Mouse (Mus musculus) neural tube, embryonic 10.5 days (tissue): ENCODE measurements around the gene Pet100.

Source experiments
- DNase-seq: peaks from one replicate; pipeline ENCODE4 v3.0.0-alpha.2; 2017; ENCODE audit warnings: low spot score; ENCODE audit errors: extremely low spot score

The Pet100 gene

DNA sequence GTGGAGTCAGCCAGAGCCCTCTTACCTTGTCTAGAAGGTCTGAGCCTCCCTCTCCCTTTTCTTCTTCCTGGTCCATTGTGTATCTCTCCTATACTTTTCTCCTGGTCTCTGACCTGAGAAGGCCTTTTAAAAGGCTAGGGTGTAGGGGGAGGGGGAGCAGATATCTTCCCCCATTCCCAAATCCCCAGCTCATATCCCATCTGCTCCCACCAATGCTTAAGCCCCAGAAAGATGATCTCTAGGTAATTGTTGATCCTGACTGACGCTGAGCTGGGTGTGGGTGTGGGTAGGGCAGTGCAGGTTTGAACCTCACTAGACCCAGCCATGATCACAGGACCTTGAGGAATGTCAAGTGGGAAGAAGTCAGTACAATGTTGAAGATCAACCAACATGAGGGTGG is 4.1 kb downstream of the Pet100 start, which contains the start of gene Pcp2:
Gene Pcp2 (minus strand): TSS at position 101 of the 400 bp plus-strand sequence.
- no peak for DNase-seq

GRCm38 (mm10) chr8:3626971-3627370 is 5.6 kb downstream of the Pet100 start:
- DNase-seq: no peak

GRCm38 (mm10) chr8:3628014-3628413 is 6.7 kb downstream of the Pet100 start:
- no peak for DNase-seq

DNA sequence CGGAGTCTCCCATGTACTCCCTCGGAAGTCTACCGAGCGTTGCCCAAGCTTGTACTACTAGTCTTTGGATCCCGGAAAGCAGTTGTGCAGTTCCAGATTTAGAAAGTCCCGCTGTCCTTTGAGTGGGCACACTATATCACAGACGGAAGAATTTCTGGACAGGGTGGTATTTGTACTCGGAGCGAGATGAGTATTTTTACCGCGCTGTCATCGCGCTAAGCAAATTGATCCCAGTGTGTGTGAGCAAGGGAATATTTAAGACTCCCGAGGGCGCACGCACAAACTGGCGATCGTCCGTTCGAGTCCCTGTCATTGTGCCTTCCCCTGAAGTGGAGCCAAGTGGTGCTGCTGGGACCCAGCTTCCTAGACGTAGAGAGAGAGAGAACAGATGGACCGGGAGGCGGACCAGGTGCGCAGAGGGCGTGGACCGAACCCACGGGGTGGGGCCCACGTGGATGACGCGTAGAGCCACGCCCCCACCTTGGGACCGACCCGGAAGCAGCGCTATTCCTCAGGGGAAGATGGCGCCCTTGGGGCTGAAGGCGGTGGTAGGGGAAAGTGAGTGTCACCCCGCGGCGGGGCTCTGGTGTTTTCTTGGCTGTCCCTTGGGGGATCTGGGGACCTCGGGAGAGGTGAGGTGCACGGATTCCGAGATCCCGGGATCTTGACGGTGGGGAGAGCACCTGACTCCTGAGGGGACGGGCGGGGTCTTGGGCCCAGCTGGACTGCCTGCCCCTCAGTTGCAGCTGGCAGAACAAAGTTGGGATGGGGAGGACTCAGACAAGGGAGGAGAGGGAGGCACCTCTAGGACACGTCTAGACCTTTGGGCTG is 9.5 kb downstream of the Pet100 start, which contains the start of gene Stxbp2:
Gene Stxbp2 (plus strand): TSS at position 309 of the 831 bp plus-strand sequence.
- DNase-seq: peak; percentile 45

- DNase-seq: no peak
These were observed 10.1 kb downstream of the Pet100 start for GRCm38 (mm10) chr8:3631478-3631875.

GRCm38 (mm10) chr8:3645804-3646203 is 24.5 kb downstream of the Pet100 start:
- no peak for DNase-seq

DNA sequence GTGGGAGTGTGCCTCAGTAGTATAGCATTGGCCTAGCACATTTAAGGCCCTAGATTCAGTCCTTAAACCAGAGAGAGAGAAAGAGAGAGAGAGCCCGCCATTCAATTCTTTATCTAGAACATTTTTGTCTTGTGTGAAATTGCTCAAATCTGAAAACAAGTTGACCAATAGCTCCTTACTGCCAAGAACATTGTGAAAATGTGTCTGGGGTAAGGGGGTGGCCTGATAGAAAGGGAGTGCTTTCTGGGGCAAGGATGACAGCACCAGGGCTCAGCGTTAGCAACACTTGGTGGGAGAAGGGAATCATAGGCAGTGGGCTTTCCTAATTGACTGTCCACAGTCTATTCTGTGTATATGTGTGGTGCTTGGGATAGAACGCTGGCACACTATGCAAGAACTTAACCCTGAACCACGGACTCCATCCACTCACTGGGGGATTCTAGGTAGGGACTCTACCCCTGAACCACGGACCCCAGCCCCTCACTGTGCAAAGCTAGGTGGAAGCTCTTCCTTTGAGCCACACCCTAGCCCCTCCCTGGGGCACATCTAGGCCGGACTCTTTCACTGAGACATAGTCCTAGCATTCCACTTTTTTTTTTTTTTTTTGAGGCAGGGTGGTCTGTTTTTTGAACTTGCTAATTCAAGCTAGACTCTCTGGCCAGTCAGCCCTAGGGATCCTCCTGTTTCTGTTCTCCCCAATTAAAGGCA is 25.6 kb downstream of the Pet100 start:
- DNase-seq: no peak

GRCm38 (mm10) chr8:3647561-3647960 is 26.2 kb downstream of the Pet100 start:
- no peak for DNase-seq

GRCm38 (mm10) chr8:3648268-3648667 is 26.9 kb downstream of the Pet100 start:
- DNase-seq: no peak

DNA sequence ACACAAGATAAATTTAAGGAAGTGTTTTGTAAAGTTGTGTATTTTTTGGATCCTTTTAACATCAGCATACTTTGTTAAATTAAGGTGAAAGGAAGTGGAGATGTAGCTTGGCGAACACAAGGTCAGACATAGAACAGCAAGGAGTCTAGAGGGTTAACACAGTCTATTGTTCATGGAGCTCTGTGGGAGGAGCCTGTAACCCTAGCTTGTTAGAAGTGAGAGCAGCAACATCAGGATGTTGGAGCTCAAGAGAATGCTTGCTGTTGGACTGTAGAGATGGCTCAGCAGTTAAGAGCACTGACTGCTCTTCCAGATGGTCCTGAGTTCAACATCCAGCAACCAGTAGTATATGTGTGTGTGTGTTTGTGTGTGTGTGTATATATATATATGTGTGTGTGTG is 27.6 kb downstream of the Pet100 start:
- DNase-seq: no peak

GRCm38 (mm10) chr8:3652845-3653244 is 31.5 kb downstream of the Pet100 start:
- DNase-seq: no peak

DNA sequence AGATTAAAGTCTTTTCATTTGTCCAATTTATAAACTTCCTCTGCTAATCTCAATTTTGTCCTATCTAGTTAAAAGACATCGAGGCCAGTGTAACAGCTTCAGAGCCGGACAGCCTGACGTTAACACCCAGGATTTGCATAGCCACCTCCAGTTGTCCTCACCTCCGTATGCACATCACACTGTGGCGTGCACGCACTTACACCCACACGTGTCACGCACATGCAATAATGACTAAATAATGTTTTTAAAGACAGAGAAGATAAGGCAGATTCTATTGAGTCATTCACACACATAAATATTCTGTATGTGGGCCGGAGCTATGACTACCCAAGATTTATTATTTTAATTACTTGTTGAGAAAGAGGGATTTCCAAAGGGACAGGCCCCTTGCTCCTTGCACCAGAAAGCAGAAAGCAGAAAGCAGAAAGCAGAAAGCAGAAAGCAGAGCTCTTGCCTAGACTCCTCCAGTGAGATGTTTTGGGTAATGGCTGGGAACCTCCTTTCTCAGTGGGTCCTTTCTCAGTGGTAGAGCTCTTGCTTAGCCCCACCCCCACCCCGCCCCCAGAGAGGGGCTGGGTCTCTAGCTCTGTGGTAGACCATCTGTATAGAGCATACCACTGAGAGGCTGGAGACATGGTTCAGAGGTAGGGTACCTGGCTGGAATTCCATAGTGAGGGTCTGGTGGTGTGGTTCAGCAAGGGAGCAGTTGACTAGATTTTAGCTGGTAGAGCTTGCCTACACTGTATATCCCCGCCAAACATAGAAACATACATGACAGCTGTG is 33.6 kb downstream of the Pet100 start:
- no peak for DNase-seq

- DNase-seq: no peak
These were observed 34.2 kb downstream of the Pet100 start, which contains the start of gene Retn for GRCm38 (mm10) chr8:3655526-3655925. TSS of gene Retn (plus strand) at chr8:3655770.

GRCm38 (mm10) chr8:3656725-3657381 is 35.5 kb downstream of the Pet100 start:
- peak; percentile 42 for DNase-seq

DNA sequence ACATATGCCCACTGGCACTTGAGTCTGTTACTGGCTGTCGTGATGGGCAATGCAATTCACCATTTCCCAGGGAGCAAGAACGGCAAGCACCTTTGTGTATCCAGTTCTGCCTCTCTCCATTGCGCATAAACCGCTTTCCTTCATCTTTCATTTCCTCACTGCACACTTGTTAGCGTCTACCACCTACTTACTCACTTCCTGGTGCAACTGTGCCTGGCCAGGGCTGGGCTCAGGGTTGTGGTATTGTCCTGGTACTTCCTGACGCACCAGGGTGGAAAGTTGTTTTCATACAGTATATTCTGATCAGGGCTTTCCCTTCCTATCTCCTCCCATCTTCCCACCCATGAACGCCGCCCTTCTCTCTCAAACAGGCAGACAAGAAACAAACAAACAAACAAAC is 39.5 kb downstream of the Pet100 start:
- no peak for DNase-seq

DNA sequence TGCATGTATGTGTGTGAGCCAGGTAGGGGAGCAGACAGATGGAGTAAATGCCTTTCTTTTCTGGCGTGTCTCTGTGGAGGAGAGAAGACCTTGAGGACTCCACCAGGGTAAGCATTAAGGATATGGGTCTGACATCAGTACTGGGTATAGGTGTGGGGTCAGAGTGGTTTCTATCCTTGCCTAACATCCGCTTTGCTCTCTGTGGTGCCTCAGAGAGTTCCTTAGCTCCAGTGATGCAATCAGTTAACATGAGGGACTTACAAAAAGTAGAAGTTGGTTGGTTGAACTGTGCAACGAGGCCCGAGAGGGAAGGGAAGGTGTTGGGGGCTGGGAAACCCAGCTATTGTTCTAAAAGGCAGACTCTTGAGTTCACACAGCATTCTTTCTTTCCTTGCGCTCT is 43.1 kb downstream of the Pet100 start:
- no peak for DNase-seq

- DNase-seq: no peak
These were observed 44.2 kb downstream of the Pet100 start, which contains the start of gene Mcemp1 for GRCm38 (mm10) chr8:3665507-3665906. TSS of gene Mcemp1 (plus strand) at chr8:3665754.

DNA sequence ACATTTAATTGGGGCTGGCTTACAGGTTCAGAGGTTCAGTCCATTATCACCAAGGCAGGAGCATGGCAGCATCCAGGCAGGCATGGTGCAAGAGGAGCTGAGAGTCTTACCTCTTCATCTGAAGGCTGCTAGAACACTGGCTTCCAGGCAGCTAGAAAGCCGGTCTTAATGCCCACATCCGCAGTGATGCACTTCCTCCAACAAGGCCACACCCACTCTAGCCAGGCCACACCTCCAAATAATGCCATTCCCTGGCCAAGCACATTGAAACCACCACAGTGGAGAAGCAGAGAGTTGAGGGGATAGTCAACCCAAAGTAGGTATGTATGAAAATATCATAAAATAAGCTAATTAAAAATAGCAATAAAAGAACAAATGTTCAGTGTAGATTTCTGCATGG is 49.0 kb downstream of the Pet100 start:
- no peak for DNase-seq

DNA sequence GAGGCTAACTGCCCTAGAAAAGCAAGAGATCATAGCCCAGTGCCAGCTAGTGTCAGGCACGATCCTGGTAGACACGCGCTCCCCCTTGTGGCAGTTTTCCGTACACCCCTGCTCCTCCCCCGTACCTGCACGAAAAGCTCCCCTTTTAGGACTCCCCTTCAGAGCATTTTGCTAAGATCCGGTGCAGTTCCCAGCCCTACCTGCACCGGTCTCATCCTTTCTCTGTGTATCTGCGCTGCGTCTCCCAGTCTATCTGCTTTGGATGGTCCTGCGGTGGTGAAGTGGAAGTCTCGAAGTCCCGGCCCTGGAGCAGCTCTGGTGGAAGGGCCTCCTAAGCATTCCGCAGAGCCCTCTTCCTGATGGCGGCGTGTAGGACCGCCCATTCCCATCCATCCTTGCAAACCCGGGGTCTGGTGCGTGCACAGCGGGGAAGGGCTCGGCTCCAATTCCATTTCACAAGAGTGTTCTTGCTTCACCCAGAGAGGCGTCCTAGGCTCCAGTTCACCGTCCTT is 50.7 kb downstream of the Pet100 start, which contains the start of gene Fcor:
Gene Fcor (minus strand): TSS at position 383 of the 512 bp plus-strand sequence.
- DNase-seq: peak; percentile 84

- no peak for DNase-seq
These were observed 53.3 kb downstream of the Pet100 start for GRCm38 (mm10) chr8:3674671-3675070.
